Mouse (Mus musculus) heart, postnatal 0 days (tissue): ENCODE data around the gene Mical2. TPM values are rescaled to one million over a fixed set of nuclear protein-coding genes. Genes with fewer than 3 reads are reported as not detected.

ENCODE experiments used
- ATAC-seq: fragments of 200-750 bp; cut with Nextera tagmentation; 2 replicates; pipeline ENCODE4 v1.8.0; 2017; ENCODE audit warnings: low read depth, moderate number of reproducible peaks, moderate library complexity; ENCODE audit not compliant: insufficient read depth
- DNase-seq: peaks from one replicate; pipeline ENCODE4 v3.0.0-alpha.2; 2016; ENCODE audit warnings: low spot score
- H3K27ac ChIP-seq: fragments of 300-500 bp; sonication (generic); 2 replicates; pipeline ENCODE4 v1.5.1; 2014; ENCODE audit warnings: low read depth, mild to moderate bottlenecking
- H3K27me3 ChIP-seq: fragments of 300-500 bp; sonication (generic); 2 replicates; pipeline ENCODE4 v1.6.1; 2014; ENCODE audit warnings: low read length, mixed read lengths; ENCODE audit not compliant: control insufficient read depth, insufficient read depth
- H3K36me3 ChIP-seq: fragments of 300-500 bp; sonication (generic); replicated peaks from 2 replicates; pipeline ENCODE4 v1.6.1; 2014; ENCODE audit warnings: low read length, mixed read lengths; ENCODE audit not compliant: control insufficient read depth, insufficient read depth
- H3K4me1 ChIP-seq: fragments of 300-500 bp; sonication (generic); 2 replicates; pipeline ENCODE4 v1.6.1; 2014; ENCODE audit warnings: antibody characterized with exemption; ENCODE audit not compliant: control insufficient read depth, insufficient read depth
- H3K4me2 ChIP-seq: fragments of 300-500 bp; sonication (generic); 2 replicates; pipeline ENCODE4 v1.6.1; 2014; ENCODE audit warnings: low read depth, mild to moderate bottlenecking, low read length, moderate library complexity
- H3K4me3 ChIP-seq: fragments of 300-500 bp; sonication (generic); 2 replicates; pipeline ENCODE4 v1.5.1; 2014; ENCODE audit warnings: low read depth, low read length
- H3K9ac ChIP-seq: fragments of 300-500 bp; sonication (generic); replicated peaks from 2 replicates; pipeline ENCODE4 v1.6.1; 2014; ENCODE audit warnings: low read depth, low read length, mixed read lengths
- H3K9me3 ChIP-seq: fragments of 300-500 bp; sonication (generic); replicated peaks from 2 replicates; pipeline ENCODE4 v1.6.1; 2016; ENCODE audit warnings: low read length; ENCODE audit not compliant: control insufficient read depth
- CTCF ChIP-seq: IDR thresholded peaks from 2 replicates; pipeline ENCODE4 v1.5.1; 2016; ENCODE audit warnings: antibody characterized with exemption, control low read depth, low read depth
- EP300 ChIP-seq: IDR thresholded peaks from 2 replicates; pipeline ENCODE4 v1.6.1; 2016; ENCODE audit warnings: antibody characterized with exemption, low read depth
- WGBS: fragments of 180-500 bp; shearing (Covaris S2); extraction: QIAGEN DNeasy Blood & Tissue Kit; methylation state at CpG from one replicate; pipeline ENCODE4 v1.1.7; 2014; 5-methylcytosine and 5-hydroxymethylcytosine counted together
- polyA plus RNA-seq: library from polyadenylated mRNA; unstranded; fragments of >200 nt; fragmentation: Nextera tagmentation; extraction: Ambion mirVana; gene quantifications from 2 replicates; pipeline ENCODE4 v1.2.1, GENCODE M21; 2015
- total RNA-seq: library from RNA; depleted of rRNA; stranded (reverse); fragments of >200 nt; gene quantifications from 2 replicates; pipeline ENCODE4 v1.2.3, GENCODE M21; 2014; ENCODE audit warnings: low replicate concordance

Mical2 gene
- total and polyA plus RNA-seq, 2 experiments from 2014 or later: 78.1 to 136 TPM

- Histone ChIP-seq H3K36me3 (no peaks in the 10 kb centered on the region), H3K9me3 (no peaks in the 10 kb centered on the region), H3K27ac (no peak overlapping the region), H3K4me3 (no peak overlapping the region), H3K27me3 (no peaks in the 10 kb centered on the region), H3K9ac (no peak overlapping the region), H3K4me1 (peaks cover 24% of the 10 kb centered on the region), H3K4me2 (no peak overlapping the region)
- ATAC-seq (no peak), DNase-seq (no peak)
- WGBS: 95% methylated on average over 4 of the region's 4 CpGs
- TF ChIP-seq EP300 (no peak), CTCF (no peak)
Measured at GRCm38 (mm10) chr7:112446498-112446897, 220.8 kb downstream of the Mical2 start.

- Histone ChIP-seq H3K9ac (no peak overlapping the region), H3K27me3 (no peaks in the 10 kb centered on the region), H3K4me3 (no peak overlapping the region), H3K9me3 (no peaks in the 10 kb centered on the region), H3K27ac (no peak overlapping the region), H3K36me3 (no peaks in the 10 kb centered on the region), H3K4me1 (peaks cover 18% of the 10 kb centered on the region), H3K4me2 (no peak overlapping the region)
- 91% methylated on average over 8 of the region's 8 CpGs for WGBS
- TF ChIP-seq EP300: no peak
- TF ChIP-seq CTCF: no peak
- no peak for ATAC-seq
- no peak for DNase-seq
Measured at GRCm38 (mm10) chr7:112449954-112450700, 224.5 kb downstream of the Mical2 start.

GRCm38 (mm10) chr7:112452471-112452870 lies 226.8 kb downstream of the Mical2 start:
- H3K9ac ChIP-seq: no peak overlapping the region
- ATAC-seq (no peak), DNase-seq (no peak)
- WGBS: 66% methylated on average over 5 of the region's 5 CpGs
- no peaks in the 10 kb centered on the region for H3K9me3 ChIP-seq
- no peaks in the 10 kb centered on the region for H3K36me3 ChIP-seq
- H3K4me1 ChIP-seq: peaks cover 24% of the 10 kb centered on the region
- no peak overlapping the region for H3K4me2 ChIP-seq
- H3K4me3 ChIP-seq: no peak overlapping the region
- TF ChIP-seq EP300 (no peak), CTCF (no peak)
- no peaks in the 10 kb centered on the region for H3K27me3 ChIP-seq
- H3K27ac ChIP-seq: no peak overlapping the region

DNA sequence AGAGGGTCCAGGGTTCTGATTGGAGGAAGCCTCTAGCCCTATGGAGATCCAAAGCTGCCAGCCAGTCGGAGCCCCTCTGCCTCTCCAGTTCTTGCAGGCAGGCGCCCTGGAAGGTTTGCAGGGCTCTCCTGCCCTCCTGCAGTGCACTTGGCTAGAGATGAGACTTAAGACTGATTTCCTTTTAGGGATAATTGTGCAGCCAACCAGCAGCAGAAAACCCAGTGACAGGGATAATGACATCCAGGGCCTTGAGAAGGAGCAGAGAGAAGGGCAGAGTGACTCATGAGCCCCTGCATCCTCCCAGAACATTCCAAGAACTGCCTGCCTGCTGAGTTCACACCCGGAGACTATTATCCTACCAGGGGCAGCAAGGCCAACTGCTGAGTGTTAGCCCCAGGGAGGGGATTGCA lies 228.2 kb downstream of the Mical2 start:
- WGBS: 24% methylated on average over 3 of the region's 3 CpGs
- peak; percentile 22 for DNase-seq

DNA sequence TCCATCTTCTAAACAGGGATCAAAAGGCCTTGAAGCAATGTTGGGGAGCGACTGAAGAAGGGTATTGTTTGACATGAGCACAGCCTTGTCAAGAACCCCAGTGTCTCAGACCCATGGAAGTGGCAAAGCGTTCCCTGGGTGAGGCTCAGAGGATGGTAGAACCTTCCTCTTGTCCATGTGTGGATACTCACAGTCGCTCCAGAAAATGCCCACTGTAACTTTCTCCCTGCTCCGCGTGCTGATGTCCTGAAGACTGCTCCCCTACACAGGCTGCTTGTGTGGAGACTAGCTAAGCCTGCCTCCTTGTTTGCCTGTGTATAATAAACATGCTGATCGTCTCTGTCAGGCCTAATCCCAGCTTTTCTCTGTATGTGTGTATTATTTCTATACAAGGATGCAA lies 228.7 kb downstream of the Mical2 start:
- no peaks in the 10 kb centered on the region for H3K9me3 ChIP-seq
- no peak overlapping the region for H3K4me2 ChIP-seq
- no peak for TF ChIP-seq EP300
- TF ChIP-seq CTCF: no peak
- peaks cover 32% of the 10 kb centered on the region for H3K4me1 ChIP-seq
- no peak for DNase-seq
- H3K27me3 ChIP-seq: no peaks in the 10 kb centered on the region
- 74% methylated on average over 6 of the region's 6 CpGs for WGBS
- H3K36me3 ChIP-seq: no peaks in the 10 kb centered on the region
- H3K4me3 ChIP-seq: no peak overlapping the region
- no peak for ATAC-seq
- peak overlapping the region; percentile 58 for H3K27ac ChIP-seq
- H3K9ac ChIP-seq: no peak overlapping the region

More for the DNA sequence above, 228.2 kb downstream of the Mical2 start:
- TF ChIP-seq CTCF: no peak
- TF ChIP-seq EP300: no peak
- no peaks in the 10 kb centered on the region for H3K36me3 ChIP-seq
- H3K9me3 ChIP-seq: no peaks in the 10 kb centered on the region
- no peak overlapping the region for H3K4me2 ChIP-seq
- ATAC-seq: no peak; the same call in 1 of the 2 replicates
- H3K9ac ChIP-seq: no peak overlapping the region
- H3K4me1 ChIP-seq: peaks cover 30% of the 10 kb centered on the region
- H3K4me3 ChIP-seq: no peak overlapping the region
- peak overlapping the region; percentile 58 for H3K27ac ChIP-seq
- H3K27me3 ChIP-seq: no peaks in the 10 kb centered on the region

- Histone ChIP-seq H3K27ac (peak overlapping the region; percentile 58; the same call in 1 of the 2 replicates), H3K9me3 (no peaks in the 10 kb centered on the region), H3K36me3 (no peaks in the 10 kb centered on the region), H3K9ac (no peak overlapping the region), H3K4me3 (no peak overlapping the region), H3K4me1 (peaks cover 32% of the 10 kb centered on the region), H3K27me3 (no peaks in the 10 kb centered on the region), H3K4me2 (no peak overlapping the region)
- ATAC-seq (no peak), DNase-seq (no peak)
- 56% methylated on average over 2 of the region's 2 CpGs for WGBS
- TF ChIP-seq EP300 (no peak), CTCF (no peak)
Measured at GRCm38 (mm10) chr7:112454951-112455350, 229.3 kb downstream of the Mical2 start.
